20 mouse cellular contexts compared by ENCODE assay signal in genomic region chr3:21965556-21965955, GRCm38 (mm10).
DNase-seq lines count a peak whose midpoint lies in the region.
"Had no signal": no experiment of that assay in that cellular context is flagged by ENCODE, and none has a peak within 500 bp of the region (broad histone marks: within the 10 kb centered on the region; RNA-seq: fewer than 3 reads in every experiment).

No protein-coding gene starts in this region.

- peak; percentile 44 for DNase-seq in CD4-positive helper T cell, adult 2 months (ENCODE audit: low read depth, low spot score)
- DNase-seq in T-cell, adult 2 months (ENCODE audit: low spot score), result peak; percentile 54
- DNase-seq in induced T-regulatory cell, adult 2 months (ENCODE audit: low read depth), result peak; percentile 67
- DNase-seq in layer of hippocampus, adult 9-10 months (ENCODE audit: low spot score), result no peak
- DNase-seq in urinary bladder, postnatal 36 days (ENCODE audit: low spot score in 2 of 2), result no peak
- no peak for DNase-seq in thymus, postnatal 4 days
- DNase-seq: adrenal gland, postnatal 14 days; cerebellum, adult 11-12 months; cerebellum, postnatal 25 days; gastrocnemius, adult 2 months; gastrocnemius, postnatal 36 days; heart, adult 18-20 months; heart, postnatal 36 days; kidney, adult 9 months; kidney, postnatal 10 days; lung, embryonic 14.5 days; lung, postnatal 36 days; right cerebral cortex, postnatal 4 days; thymus, adult 2 months; thymus, postnatal 36 days had no signal

Comparison
In these comparisons a context has a peak if more than half of its experiments do, and no peak if none do; other contexts are left out.
1. DNase-seq: peak in CD4-positive helper T cell, adult 2 months (single experiment), T-cell, adult 2 months (single experiment) and induced T-regulatory cell, adult 2 months (single experiment); none in layer of hippocampus, adult 9-10 months (single experiment), urinary bladder, postnatal 36 days (0 of 2) and thymus, postnatal 4 days (single experiment).